Mouse (Mus musculus) erythroblast, adult 5-6 weeks (primary cell): ENCODE measurements around the gene Rnf31. TPM values are rescaled to one million over a fixed set of nuclear protein-coding genes. Genes with fewer than 3 reads are reported as not detected.
A peak's percentile ranks its signal among the peaks of the same experiment; 100 is the strongest.

Source experiments
- ATAC-seq: replicated peaks from 2 replicates; pipeline ENCODE4 v1.8.0; 2016; ENCODE audit warnings: moderate number of reproducible peaks, mild to moderate bottlenecking, moderate TSS enrichment, inconsistent platforms; ENCODE audit not compliant: poor library complexity, low FRiP score, severe bottlenecking
- total RNA-seq, 2 experiments: library from RNA; stranded (forward) in 1 of 2; stranded (reverse) in 1 of 2; fragments of 150-400 nt in 1 of 2; fragments of 200-764, 138-1000 nt in 1 of 2; gene quantifications; 2 replicates each; pipeline versions ENCODE4 v1.2.3 to v1.2.4; 2015 to 2017; ENCODE audit warnings: low replicate concordance in 2 of 2

Rnf31 gene
- total RNA-seq, 2 experiments from 2014 or later = 8.9 to 9.4 TPM

DNA sequence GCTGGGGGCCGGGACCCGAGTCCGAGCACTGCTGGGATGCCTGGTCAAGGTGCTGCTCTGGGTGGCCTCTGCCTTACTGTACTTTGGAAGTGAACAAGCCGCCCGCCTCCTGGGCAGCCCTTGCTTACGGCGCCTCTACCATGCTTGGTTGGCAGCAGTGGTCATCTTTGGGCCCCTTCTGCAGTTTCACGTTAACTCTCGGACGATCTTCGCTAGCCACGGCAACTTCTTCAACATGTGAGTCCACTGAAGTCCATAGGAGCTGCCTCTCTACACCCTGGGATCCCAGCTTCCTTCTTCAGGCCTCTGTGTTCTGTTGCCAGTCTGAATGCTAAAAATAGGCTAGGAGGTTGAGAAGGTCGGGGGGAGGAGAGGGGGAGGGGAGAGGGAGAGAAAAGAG lies 15.8 kb upstream of the Rnf31 start:
- no peak for ATAC-seq

DNA sequence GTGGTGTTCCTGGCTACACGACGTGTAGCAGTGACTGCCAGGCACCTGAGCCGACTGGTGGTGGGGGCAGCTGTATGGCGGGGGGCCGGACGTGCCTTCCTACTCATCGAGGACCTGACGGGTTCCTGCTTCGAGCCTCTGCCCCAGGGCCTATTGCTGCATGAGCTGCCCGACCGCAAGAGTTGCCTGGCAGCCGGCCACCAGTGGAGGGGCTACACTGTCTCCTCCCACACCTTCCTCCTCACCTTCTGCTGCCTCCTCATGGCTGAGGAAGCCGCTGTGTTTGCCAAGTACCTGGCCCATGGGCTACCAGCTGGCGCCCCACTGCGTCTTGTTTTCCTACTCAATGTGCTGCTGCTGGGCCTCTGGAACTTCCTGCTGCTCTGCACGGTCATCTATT lies 15.1 kb upstream of the Rnf31 start:
- no peak for ATAC-seq

DNA sequence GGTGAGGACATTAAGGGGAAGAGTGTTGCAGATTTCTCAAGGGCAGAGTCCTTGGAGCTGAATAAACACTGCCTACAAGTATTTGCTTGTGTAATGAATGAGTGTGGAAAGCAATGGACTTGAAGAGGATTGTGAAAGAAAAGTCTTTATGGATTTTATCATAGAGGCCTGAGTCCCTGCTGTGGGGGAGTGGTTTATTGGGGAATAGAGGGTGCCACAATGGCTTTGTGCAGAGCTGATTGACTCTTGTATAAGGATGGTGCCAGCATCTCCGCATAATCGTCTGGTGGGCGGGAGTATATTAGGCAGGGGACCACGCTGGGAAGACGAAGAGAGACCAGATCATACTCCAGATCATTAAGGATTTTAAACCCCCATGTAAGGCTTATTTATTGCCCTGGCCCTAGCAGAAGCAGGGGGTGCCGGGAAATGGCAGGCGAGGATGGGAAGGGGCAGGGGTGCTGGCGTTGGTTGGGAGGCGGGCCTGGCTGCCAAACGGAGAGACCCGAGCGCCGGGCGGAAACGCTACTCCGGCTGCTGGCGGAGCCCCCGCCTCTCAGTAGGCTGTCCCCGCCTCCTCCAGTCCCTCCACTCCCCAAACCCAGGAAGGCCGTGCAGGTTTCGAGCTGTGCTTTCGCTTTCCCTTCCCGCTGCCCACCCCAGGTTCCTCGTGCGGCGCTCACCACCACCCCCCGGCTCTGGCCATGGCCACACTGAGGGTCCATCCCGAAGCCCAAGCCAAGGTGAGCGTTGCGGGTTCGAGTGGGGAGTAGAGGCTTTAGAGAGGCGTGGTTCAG lies 13.4 kb upstream of the Rnf31 start, which contains the start of gene Psme1:
Gene Psme1 (plus strand): TSS at position 253 of the 797 bp plus-strand sequence.
- peak; percentile 78 for ATAC-seq

DNA sequence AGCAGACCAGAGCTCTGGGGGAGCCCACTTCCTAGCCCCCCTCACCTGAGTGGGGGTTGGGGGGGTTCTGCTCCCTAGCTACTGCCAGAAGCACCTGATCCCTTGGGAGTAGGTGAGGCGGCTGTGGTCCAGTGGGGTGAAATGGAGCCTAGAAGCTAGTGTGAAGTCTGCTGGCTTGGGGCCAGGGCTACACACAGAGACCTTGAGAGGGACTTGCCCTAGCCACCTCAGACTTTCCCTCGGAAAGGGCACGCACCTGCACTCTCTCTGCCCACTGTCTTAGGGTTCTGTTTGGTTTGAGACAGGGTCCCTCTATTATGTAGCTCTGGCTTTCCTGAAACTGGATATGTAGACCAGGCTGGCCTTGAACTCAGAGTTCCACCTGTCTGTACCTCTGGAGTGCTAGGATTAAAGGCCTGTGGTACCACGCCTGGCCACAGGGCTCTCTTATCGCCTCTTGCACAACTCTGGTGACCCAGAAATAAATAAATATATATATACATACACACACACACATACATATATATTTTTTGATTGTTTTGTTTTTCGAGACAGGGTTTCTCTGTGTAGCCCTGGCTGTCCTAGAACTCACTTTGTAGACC lies 12.7 kb upstream of the Rnf31 start:
- peak; percentile 62 for ATAC-seq

DNA sequence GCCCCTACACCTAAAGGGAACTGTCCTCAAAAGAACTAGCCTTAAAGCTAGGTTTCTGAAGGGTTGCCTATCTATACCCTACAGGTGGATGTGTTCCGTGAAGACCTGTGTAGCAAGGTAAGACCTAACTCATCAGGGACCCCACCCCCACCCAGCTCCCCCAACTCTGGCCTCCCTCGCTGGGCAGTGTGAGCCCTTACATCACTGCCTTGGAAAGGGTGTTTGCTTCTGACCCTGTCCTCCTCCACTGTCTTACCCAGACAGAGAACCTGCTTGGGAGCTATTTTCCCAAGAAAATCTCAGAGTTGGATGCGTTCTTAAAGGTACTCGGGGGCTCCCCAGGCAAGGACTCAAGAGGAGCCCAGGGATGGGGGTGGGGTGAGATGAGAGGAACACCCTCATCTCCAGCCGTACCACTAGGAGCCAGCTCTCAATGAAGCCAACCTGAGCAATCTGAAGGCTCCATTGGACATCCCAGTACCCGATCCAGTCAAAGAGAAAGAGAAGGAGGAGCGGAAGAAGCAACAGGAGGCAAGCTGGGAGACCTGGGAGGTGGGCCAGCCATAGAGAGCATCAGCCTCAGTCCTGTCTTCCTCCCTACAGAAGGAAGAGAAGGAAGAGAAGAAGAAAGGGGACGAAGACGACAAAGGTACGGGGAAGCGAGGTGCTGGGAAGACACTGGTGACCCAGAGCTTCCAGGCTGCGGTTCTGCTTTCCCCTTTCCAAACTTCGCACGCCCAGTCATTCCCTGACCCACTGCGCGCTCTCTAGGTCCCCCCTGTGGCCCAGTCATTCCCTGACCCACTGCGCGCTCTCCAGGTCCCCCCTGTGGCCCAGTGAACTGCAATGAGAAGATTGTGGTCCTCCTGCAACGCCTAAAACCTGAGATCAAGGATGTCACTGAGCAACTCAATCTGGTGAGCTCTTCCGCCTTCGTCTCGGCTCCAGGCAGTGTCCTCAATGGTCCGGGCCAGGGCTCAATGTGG lies 11.7 kb upstream of the Rnf31 start:
- ATAC-seq = no peak

DNA sequence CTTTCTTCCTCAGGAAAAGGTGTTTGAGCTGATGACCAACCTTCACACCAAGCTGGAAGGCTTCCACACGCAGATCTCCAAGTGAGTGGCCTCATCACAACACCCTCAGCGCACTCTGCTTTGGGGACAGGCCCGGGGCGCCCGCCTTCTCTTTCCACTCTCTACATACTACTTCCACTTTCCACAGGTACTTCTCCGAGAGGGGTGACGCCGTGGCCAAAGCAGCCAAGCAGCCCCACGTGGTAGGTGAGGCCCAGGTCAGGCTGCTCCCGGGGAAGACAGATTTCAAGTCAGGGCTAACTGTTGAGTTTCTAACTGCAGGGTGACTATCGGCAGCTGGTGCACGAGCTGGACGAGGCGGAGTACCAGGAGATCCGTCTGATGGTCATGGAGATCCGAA lies 10.8 kb upstream of the Rnf31 start:
- no peak for ATAC-seq

DNA sequence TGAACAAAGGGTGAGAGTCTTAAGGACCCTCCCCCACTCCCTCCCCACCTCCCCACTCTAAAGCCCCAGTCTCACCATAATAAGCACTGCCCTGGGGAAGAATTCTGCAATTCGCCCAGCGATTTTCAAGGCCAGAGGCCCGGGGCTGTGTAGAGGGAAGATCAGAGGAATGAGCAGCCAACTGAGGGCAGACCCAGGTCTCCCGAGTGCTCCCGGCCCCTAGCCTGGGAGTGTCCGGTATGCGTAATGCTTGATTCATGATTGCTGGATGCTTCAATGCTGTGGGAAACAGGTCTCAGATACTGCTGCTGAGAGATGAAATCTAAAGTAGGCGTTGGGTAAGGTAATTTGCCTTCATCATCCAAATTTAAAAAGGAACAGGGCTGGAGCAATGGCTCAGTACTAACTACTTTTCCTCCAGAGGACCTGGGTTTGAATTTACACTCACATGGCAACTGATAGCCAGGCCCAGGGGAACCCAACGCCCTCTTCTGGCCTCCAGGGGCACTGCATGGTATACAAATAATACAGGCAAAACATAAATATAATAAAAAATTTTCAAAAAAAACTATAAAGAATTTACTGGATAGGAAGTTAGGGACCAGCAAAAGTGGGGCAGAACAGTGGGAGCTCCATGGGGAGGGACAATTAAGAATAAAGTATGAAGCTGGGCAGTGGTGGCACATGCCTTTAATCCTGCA lies 9.4 kb upstream of the Rnf31 start:
- no peak for ATAC-seq

DNA sequence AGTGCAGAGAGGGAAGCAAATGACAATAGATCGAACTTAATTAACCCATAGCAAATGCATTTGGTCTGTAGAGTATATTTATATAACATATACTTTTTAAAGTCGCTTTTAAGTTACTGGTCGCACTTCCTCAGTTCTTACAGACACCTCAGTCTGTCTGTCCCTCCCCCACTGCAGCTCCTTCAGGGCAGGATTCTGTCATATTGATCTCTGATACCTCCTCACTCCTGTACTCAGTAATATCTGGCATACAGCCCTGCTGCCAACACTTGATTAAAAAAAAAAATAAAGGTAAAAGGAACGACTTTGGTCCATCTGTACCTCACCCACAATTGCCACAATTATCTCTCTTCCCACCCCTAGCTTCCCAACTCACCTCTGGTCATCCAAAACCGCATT lies 7.2 kb upstream of the Rnf31 start:
- no peak for ATAC-seq

DNA sequence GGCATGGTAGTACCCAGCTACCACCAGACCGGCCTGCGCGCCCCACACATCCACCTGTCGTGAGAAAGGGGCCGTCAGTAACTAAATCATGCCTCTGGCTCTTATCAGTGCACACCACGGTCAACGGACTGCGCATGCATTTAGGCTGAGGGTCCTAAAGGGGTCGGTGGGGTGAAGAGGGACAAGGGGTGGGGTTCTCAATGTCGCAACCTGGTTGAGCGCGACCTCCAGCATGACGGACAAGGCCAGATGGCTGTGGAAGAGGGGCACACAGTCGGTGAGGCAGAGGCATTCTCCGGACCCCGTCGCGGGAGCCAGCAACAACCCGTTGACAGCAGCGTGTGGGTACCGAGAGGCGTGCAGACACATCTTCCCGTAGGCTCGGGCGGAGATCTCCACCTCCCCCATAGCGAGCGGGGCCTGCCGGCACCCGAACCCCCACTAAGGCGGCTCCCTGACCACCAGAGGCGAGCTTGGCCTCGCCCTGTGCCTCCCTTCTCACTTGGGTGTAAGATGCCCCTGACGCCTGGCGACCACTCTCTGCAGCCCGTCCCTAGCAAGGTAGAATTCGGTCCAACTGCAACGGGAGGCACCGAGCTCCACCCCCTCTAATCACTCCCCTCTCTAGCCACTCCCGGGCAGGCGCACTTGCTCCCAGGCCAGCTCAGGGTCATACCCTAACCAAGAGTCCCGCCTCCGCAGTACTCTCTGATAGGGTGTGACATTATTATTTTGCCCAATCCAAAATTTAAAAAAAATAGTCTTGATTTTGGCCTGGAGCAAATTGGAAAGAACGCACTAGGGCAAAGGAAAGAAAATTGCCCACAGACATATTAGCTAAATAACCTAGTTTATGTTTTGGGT lies 6.6 kb upstream of the Rnf31 start, which contains the start of gene Emc9:
Gene Emc9 (minus strand): TSS at position 601 of the 864 bp plus-strand sequence.
- peak; percentile 90 for ATAC-seq

DNA sequence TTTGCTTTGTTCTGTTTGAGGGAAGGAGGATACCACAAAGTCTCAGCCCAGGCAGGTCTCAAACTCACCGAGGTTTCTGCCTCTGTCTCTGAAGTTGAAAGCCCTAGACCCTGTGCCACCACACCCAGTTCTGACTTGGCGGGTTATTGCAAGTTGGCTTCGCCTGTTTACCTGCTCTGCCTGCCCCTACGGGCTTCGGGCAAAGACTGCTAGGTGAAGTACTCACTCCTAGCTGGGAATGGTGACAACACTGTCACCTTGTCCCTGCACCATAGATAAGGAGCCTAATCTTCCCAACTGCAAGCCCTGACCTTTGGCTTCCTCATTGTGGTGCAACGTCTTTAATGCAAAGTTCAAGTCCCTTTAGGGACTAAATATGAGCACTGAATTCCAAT lies 5.9 kb upstream of the Rnf31 start:
- ATAC-seq = peak; percentile 29

DNA sequence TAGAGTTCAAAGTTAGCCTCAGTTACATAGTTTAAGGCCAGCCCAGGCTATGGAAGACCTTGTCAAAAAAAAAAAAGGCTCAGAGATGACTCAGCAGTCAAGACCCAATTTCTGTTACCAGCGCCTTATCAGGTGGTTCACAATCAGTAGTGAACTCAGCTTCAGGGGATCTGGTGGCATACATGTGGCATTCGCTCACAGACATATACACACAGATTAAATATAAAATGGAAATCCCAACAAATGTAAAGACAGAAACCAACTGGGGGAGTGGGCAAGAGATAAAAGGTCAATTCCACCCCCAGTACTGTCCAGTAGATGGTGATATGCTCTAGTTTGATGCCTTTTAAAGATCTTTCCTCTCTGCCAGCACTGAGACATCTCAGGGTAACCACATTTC lies 5.4 kb upstream of the Rnf31 start:
- peak; percentile 43 for ATAC-seq

DNA sequence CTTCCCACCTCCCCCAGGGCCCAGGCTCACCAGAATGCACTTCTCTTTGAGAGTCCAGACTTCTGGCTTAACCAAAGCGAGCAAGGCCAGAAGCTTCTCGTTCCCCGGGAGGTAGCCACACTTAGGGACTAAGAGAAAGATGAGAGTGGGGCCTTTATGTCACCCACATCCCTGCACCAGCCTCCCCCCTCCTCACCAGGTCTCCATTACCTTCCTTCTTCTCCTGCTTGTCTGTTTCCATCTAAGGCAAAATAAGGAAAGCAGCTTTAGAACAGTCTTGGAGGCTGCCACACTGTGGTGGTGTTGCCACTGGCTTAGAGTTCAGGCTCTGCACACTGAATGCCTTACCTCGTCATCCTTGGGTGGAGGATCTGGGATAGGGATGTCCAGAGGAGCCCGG lies 2.2 kb upstream of the Rnf31 start:
- ATAC-seq = no peak

DNA sequence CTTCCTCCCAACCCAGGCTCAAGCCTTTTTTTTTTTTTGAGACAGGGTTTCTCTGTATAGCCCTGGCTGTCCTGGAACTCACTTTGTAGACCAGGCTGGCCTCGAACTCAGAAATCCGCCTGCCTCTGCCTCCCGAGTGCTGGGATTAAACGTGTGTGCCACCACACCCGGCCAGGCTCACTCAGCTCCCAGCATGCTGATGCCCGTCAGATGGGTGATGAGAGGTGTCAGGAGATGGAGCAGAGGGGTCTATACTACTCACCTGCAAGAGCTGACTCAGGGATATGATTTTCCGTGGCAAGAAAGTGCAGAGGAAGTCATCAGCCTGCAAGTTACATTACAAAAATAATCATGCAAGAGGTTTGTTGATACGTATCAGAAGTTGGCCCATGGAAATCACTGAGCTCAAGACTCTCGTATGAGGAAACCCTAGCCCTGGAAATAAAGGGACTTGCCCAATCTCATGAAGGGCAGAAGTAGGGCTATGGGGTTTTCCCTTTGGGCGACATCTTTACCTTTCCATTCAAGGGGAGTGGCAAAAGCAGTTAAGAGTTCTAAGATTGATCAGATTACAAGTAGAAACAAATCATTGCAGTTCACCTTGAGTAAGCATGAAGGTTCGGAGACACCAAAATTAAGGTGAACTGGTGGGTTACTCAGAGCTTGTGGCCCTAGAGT lies 1.6 kb upstream of the Rnf31 start:
- no peak for ATAC-seq

DNA sequence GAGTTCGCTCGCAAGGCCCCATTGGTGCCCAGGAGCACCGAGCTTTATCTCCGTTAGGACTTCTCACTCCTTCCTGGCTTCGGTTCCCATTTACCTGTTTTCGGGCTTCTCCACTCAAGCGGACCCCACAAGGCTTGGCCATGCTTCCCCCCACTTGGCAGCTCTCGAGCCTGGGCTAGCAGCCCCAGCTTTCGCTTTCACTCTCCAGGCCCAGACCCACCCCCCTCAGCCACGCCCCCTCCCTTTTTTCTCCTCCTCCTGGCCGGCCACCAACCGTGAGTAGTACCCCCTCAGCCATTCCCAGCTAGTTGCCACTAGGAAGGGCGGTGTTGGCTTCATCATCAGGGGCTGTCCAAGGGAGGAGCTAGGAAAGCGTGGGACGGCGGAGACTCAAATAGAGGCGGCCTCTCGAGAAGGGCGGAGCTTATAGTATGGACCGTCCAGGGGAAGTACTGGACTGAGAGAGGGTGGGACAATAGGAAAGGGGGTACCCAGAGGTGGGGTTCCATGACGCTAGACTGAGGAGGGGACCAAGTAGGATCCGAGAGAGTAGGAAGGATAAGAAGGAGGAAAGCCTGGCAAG lies 669 bp upstream of the Rnf31 start, which contains the start of gene Psme2:
Gene Psme2 (minus strand): TSS at position 366 of the 583 bp plus-strand sequence.
- ATAC-seq = peak; percentile 82

DNA sequence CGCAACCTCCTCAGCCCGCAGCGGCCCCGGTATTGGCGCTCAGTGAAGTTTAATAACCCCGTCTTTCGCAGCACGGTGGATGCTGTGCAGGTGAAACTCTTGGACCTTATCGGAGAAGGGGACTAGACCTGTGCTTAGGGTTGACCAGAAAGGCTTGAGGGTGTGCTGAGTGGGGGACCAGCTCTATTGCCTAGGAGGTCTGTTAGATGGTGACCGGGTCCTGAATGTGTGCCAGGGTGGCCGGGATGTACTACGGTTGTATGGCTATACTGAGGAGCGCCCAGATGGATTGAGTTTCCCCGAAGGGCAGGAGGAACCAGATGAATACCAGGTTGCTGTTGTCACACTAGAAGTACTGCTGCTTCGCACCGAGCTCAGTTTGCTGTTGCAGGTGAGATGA lies 718 bp downstream of the Rnf31 start:
- ATAC-seq = peak; percentile 10

DNA sequence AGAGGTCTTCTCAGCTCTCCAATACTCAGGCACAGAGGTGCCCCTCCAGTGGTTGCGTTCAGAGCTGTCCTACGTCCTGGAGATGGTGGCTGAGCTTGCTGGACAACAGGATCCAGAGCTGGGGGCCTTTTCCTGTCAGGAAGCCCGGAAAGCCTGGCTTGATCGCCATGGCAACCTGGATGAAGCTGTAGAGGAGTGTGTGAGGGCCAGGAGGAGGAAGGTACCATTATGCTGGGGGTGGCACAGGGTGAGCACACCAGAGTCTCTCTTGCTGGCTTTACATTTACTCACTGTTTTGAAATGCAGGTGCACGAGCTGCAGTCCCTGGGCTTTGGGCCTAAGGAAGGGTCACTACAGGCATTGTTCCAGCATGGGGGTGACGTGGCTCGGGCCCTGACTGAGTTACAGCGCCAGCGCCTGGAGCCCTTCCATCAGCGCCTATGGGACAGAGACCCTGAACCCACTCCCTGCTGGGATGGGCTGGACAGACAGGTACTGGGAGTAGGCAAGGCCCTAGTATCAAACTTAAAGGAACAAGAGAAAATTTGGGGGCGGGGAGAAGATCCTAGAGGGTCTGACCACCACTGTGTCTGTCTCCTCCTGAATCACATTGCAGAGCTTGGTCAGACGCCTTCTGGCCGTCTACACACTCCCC lies 4.7 kb downstream of the Rnf31 start:
- ATAC-seq = no peak
